In the genomic region with DNA sequence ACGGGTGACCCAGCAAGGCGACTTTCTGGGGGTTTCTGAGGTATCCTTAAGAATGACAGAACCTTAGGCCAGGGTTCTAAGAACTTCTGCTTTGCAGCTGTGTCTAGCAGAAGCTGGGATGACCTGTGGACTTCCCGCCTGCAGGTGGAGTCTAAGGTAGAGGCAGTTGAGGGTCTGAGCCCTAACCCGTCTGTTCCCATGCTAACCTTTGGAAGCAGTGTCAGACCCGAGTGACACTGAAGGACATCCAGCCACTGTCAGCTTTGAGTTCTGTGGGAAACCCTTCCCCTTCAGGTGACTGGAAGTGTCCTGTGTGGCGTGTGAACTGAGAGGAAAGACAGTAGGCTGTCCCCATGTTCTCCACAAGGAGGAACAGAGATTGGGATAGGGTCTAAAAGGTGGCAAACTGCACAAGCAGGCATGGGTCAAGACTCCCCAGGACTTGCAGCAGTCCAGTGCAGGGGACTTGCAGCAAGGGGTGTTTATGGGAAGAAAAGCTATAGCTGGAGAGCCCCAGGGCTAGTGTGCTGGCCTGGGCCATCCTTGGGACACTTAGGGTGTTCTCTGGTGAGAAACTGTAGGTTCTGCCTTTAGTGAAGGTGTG, we compare ENCODE assay signal across 21 mouse cellular contexts. TPM values are rescaled to one million over a fixed set of nuclear protein-coding genes. Genes with fewer than 3 reads are reported as not detected.
DNase-seq lines count a peak whose midpoint lies in the region; ATAC-seq lines count a peak whose summit lies in the region.
"Had no signal": no experiment of that assay in that cellular context is flagged by ENCODE, and none has a peak within 500 bp of the region (broad histone marks: within the 10 kb centered on the region; RNA-seq: fewer than 3 reads in every experiment).

No protein-coding gene starts in this region.

- DNase-seq in heart, adult 11 months = peak; percentile 64
- no peak for DNase-seq in heart, postnatal 4 days
- DNase-seq in heart, adult 8-10 months (ENCODE audit: low spot score) = no peak
- DNase-seq in neural tube, embryonic 10.5 days (ENCODE audit: extremely low spot score, low spot score) = no peak
- no peak for DNase-seq in right cerebral cortex, postnatal 25 days
- DNase-seq: B cell, adult 2 months; kidney, adult 18-20 months; liver, embryonic 13.5 days; lung, adult 18-20 months; lung, postnatal 4 days had no signal

- H3K4me1 ChIP-seq in heart, embryonic 15.5 days (replicated peaks) = peaks cover 21% of the 10 kb centered on the region
- H3K4me1 ChIP-seq in neural tube, embryonic 15.5 days = peaks cover 15% of the 10 kb centered on the region
- H3K4me1 ChIP-seq: liver, embryonic 13.5 days; megakaryocyte, embryonic 14.5 days had no signal

- no peak overlapping the region for H3K4me3 ChIP-seq in heart, embryonic 15.5 days
- H3K4me3 ChIP-seq in neural tube, embryonic 15.5 days (replicated peaks) = no peak overlapping the region
- H3K4me3 ChIP-seq: embryonic facial prominence, embryonic 12.5 days; limb, embryonic 10.5 days; liver, embryonic 13.5 days; megakaryocyte, embryonic 14.5 days; midbrain, embryonic 12.5 days; myocyte; neural tube, embryonic 13.5 days had no signal

- H3K36me3 ChIP-seq in heart, embryonic 15.5 days = no peaks in the 10 kb centered on the region
- H3K36me3 ChIP-seq in neural tube, embryonic 15.5 days = no peaks in the 10 kb centered on the region
- H3K36me3 ChIP-seq: embryonic facial prominence, embryonic 12.5 days; limb, embryonic 10.5 days; limb, embryonic 15.5 days; liver, embryonic 13.5 days; midbrain, embryonic 12.5 days; neural tube, embryonic 13.5 days had no signal

- WGBS in heart, embryonic 15.5 days = 79% methylated on average over 6 of the region's 6 CpGs
- 84% methylated on average over 6 of the region's 6 CpGs for WGBS in neural tube, embryonic 15.5 days

- H3K4me2 ChIP-seq in heart, embryonic 15.5 days = 0 out of 2 replicates have a peak overlapping the region, but pooled peaks have one; percentile 52
- H3K4me2 ChIP-seq in neural tube, embryonic 15.5 days = no peak overlapping the region
- H3K4me2 ChIP-seq: liver, embryonic 13.5 days had no signal

- H3K9ac ChIP-seq in heart, embryonic 15.5 days = no peak overlapping the region
- no peak overlapping the region for H3K9ac ChIP-seq in neural tube, embryonic 15.5 days (replicated peaks)
- H3K9ac ChIP-seq: embryonic facial prominence, embryonic 12.5 days; hindbrain, embryonic 14.5 days; limb, embryonic 15.5 days; liver, embryonic 13.5 days; midbrain, embryonic 12.5 days; neural tube, embryonic 13.5 days had no signal

- H3K27ac ChIP-seq in heart, embryonic 15.5 days = peak overlapping the region; percentile 90
- H3K27ac ChIP-seq in neural tube, embryonic 15.5 days (replicated peaks) = no peak overlapping the region
- H3K27ac ChIP-seq: embryonic facial prominence, embryonic 12.5 days; hindbrain, embryonic 14.5 days; limb, embryonic 10.5 days; limb, embryonic 15.5 days; liver, embryonic 13.5 days; midbrain, embryonic 12.5 days; neural tube, embryonic 13.5 days had no signal

- H3K27me3 ChIP-seq in heart, embryonic 15.5 days = peaks cover 35% of the 10 kb centered on the region
- H3K27me3 ChIP-seq in neural tube, embryonic 15.5 days (replicated peaks) = peaks cover 11% of the 10 kb centered on the region; the same call in 1 of the 2 replicates

- no peaks in the 10 kb centered on the region for H3K9me3 ChIP-seq in heart, embryonic 15.5 days (replicated peaks)
- no peaks in the 10 kb centered on the region for H3K9me3 ChIP-seq in neural tube, embryonic 15.5 days (replicated peaks)
- H3K9me3 ChIP-seq: embryonic facial prominence, embryonic 12.5 days; limb, embryonic 10.5 days; limb, embryonic 15.5 days; liver, embryonic 13.5 days; megakaryocyte, embryonic 14.5 days; midbrain, embryonic 12.5 days; neural tube, embryonic 13.5 days had no signal

- ATAC-seq in heart, embryonic 15.5 days (replicated peaks; ENCODE audit: insufficient number of reproducible peaks, insufficient read depth, low FRiP score, low read depth) = no peak
- 0 out of 2 replicates have a peak, but pooled peaks have one; percentile 22 for ATAC-seq in neural tube, embryonic 15.5 days (ENCODE audit: low FRiP score)
- ATAC-seq: lung, postnatal 0 days had no signal

RNA-seq across cellular contexts. Expression of a gene that starts 8.5 kb away (rescaled TPM):
- total RNA-seq in heart, postnatal 4 days (2021) = 1 to 10 TPM; 2.6 to 2.8 TPM
- 0.50 and 0.85 TPM in 2 replicates for polyA plus RNA-seq in heart, embryonic 15.5 days (2015; fragmentation: Nextera tagmentation; extraction: Ambion mirVana)
- total RNA-seq in heart, adult 8-10 months (2022) = 1 to 10 TPM; 1.4 to 3.2 (median 2.0) TPM
- 11.5 and 13.3 TPM in 2 replicates for polyA plus RNA-seq in neural tube, embryonic 15.5 days (2015; fragmentation: Nextera tagmentation; extraction: Ambion mirVana)
